27 mouse cellular contexts compared by ENCODE assay signal in the genomic region with DNA sequence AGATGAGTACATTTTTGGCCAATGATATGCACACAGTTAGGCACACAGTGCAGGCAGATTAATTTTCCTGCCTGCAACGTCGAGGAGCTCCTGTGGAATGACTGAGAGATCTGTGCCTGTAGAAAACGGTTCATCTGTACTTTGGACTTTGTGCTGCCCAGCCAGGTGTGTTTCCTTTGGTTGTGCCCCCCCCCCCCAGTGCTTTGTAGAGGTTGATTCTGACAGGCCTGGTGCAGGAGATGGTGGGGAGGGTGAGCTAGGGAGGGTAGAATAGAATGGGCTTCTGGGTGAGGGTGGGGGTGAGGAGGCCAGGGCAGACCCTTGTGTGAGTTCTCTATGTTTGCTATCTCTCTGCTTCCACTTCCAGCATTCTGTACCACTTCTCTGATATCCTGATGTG. TPM values are rescaled to one million over a fixed set of nuclear protein-coding genes. Genes with fewer than 3 reads are reported as not detected.
DNase-seq lines count a peak whose midpoint lies in the region; ATAC-seq and TF ChIP-seq lines count a peak whose summit lies in the region.
"Had no signal": no experiment of that assay in that cellular context is flagged by ENCODE, and none has a peak within 500 bp of the region (broad histone marks: within the 10 kb centered on the region; RNA-seq: fewer than 3 reads in every experiment).

No protein-coding gene starts in this region.

- H3K27ac ChIP-seq in liver, adult 2 months (replicated peaks; ENCODE audit: insufficient read depth, low read depth, low read length) = no peak overlapping the region
- no peak overlapping the region for H3K27ac ChIP-seq in liver, embryonic 11.5 days (ENCODE audit: low read depth, low read length)
- H3K27ac ChIP-seq: hindbrain, embryonic 12.5 days; limb, embryonic 10.5 days; liver, embryonic 13.5 days; neural tube, embryonic 12.5 days had no signal

- H3K4me2 ChIP-seq in liver, embryonic 11.5 days = no peak overlapping the region
- H3K4me2 ChIP-seq: heart, embryonic 11.5 days; hindbrain, embryonic 12.5 days; liver, embryonic 13.5 days; neural tube, embryonic 12.5 days had no signal

- WGBS in liver, adult 2 months = 24% methylated on average over 3 of the region's 3 CpGs
- WGBS in liver, embryonic 11.5 days = 77% methylated on average over 3 of the region's 3 CpGs
- WGBS in large intestine, adult 2 months = 26% methylated on average over 3 of the region's 3 CpGs

- peak; percentile 9 for DNase-seq in kidney, adult 11 months
- DNase-seq in kidney, postnatal 4 days = no peak
- peak; percentile 43 for DNase-seq in liver, adult 2 months (ENCODE audit: extremely low read depth, low read depth, low spot score)
- no peak for DNase-seq in liver, embryonic 11.5 days (ENCODE audit: low spot score)
- DNase-seq in large intestine, adult 2 months (ENCODE audit: low read depth, low spot score) = peak; percentile 7
- DNase-seq in left cerebral cortex, adult 11 months (ENCODE audit: low spot score) = no peak
- DNase-seq in urinary bladder, postnatal 25 days (ENCODE audit: low spot score) = no peak
- DNase-seq: adrenal gland, postnatal 14 days; cerebellum, adult 8-10 months; cerebellum, postnatal 36 days; gastrocnemius, postnatal 10 days; liver, embryonic 13.5 days; lung, postnatal 4 days; midbrain, embryonic 14.5 days; right cerebral cortex, postnatal 14 days; thymus, adult 18-20 months; thymus, postnatal 36 days had no signal

- no peak for TF ChIP-seq POLR2A in liver, adult 2 months (IDR thresholded peaks at IDR 0.05; ENCODE audit: extremely low read depth, insufficient read depth, low read length)

- no peaks in the 10 kb centered on the region for H3K36me3 ChIP-seq in liver, adult 2 months (ENCODE audit: control insufficient read depth, insufficient read depth, low read length)
- H3K36me3 ChIP-seq in liver, embryonic 11.5 days (ENCODE audit: control insufficient read depth, insufficient read depth, low read length) = no peaks in the 10 kb centered on the region
- H3K36me3 ChIP-seq: hindbrain, embryonic 12.5 days; limb, embryonic 10.5 days; liver, embryonic 13.5 days; neural tube, embryonic 12.5 days had no signal

- ATAC-seq in liver, embryonic 11.5 days (replicated peaks; ENCODE audit: low FRiP score) = no peak
- ATAC-seq: CD4-positive, CD25-positive, alpha-beta regulatory T cell, adult 4 months; forebrain, embryonic 14.5 days had no signal

- no peak overlapping the region for H3K9ac ChIP-seq in liver, adult 2 months (ENCODE audit: low read depth, low read length)
- H3K9ac ChIP-seq in liver, embryonic 11.5 days (ENCODE audit: low read depth, low read length) = no peak overlapping the region
- H3K9ac ChIP-seq: hindbrain, embryonic 12.5 days; liver, embryonic 13.5 days; neural tube, embryonic 12.5 days had no signal

- no peaks in the 10 kb centered on the region for H3K27me3 ChIP-seq in liver, adult 2 months (ENCODE audit: control insufficient read depth, insufficient read depth, low read length)
- no peaks in the 10 kb centered on the region for H3K27me3 ChIP-seq in liver, embryonic 11.5 days (replicated peaks; ENCODE audit: control insufficient read depth, insufficient read depth, low read length)
- H3K27me3 ChIP-seq: hindbrain, embryonic 12.5 days; liver, embryonic 13.5 days; neural tube, embryonic 12.5 days had no signal

- TF ChIP-seq CTCF in liver, adult 2 months (IDR thresholded peaks at IDR 0.05; ENCODE audit: low read depth, low read length) = no peak

- H3K4me1 ChIP-seq in liver, adult 2 months (ENCODE audit: control insufficient read depth, insufficient read depth, low read length) = peaks cover 4% of the 10 kb centered on the region; the same call in 1 of the 2 replicates
- peaks cover 8% of the 10 kb centered on the region for H3K4me1 ChIP-seq in liver, embryonic 11.5 days (replicated peaks; ENCODE audit: control insufficient read depth, insufficient read depth, low read length)
- H3K4me1 ChIP-seq: hindbrain, embryonic 12.5 days; neural tube, embryonic 12.5 days had no signal

- no peaks in the 10 kb centered on the region for H3K79me2 ChIP-seq in liver, adult 2 months (ENCODE audit: control insufficient read depth, insufficient read depth, low read length)

- H3K4me3 ChIP-seq in liver, adult 2 months (ENCODE audit: insufficient read depth, low read depth, low read length) = no peak overlapping the region
- no peak overlapping the region for H3K4me3 ChIP-seq in liver, embryonic 11.5 days (ENCODE audit: low read depth, low read length)
- H3K4me3 ChIP-seq: hindbrain, embryonic 12.5 days; limb, embryonic 10.5 days; liver, embryonic 13.5 days; neural tube, embryonic 12.5 days had no signal

- no peaks in the 10 kb centered on the region for H3K9me3 ChIP-seq in liver, embryonic 11.5 days (ENCODE audit: control insufficient read depth, low read length)
- H3K9me3 ChIP-seq: hindbrain, embryonic 12.5 days; limb, embryonic 10.5 days; liver, embryonic 13.5 days; neural tube, embryonic 12.5 days had no signal

RNA-seq across cellular contexts. Expression of a gene that starts 32.5 kb away (rescaled TPM):
- total RNA-seq in liver, adult 2 months (2014; rRNA removed) = not detected in 2 replicates
- polyA plus RNA-seq in liver, adult 2 months (2012; rRNA removed) = not detected in 2 replicates
- 0.18 and 0.32 TPM in 2 replicates for polyA plus RNA-seq in liver, embryonic 11.5 days (2014; fragmentation: Nextera tagmentation; extraction: Ambion mirVana)
- polyA plus RNA-seq in large intestine, adult 2 months (2012; rRNA removed) = not detected in 2 replicates
- total RNA-seq: adrenal gland, postnatal 14 days; gastrocnemius, postnatal 10 days; granulocyte monocyte progenitor cell, adult 5-6 weeks; layer of hippocampus, adult 18-20 months; layer of hippocampus, postnatal 14 days; megakaryocyte-erythroid progenitor cell, adult 5-6 weeks had no signal
- polyA plus RNA-seq: liver, embryonic 13.5 days had no signal

Comparison
In these comparisons a context has a peak if more than half of its experiments do, and no peak if none do; other contexts are left out.
1. DNase-seq: peak in kidney, adult 11 months (single experiment), liver, adult 2 months (single experiment) and large intestine, adult 2 months (single experiment); none in kidney, postnatal 4 days (0 of 2), liver, embryonic 11.5 days (single experiment), left cerebral cortex, adult 11 months (single experiment) and urinary bladder, postnatal 25 days (single experiment).